Mouse (Mus musculus): ENCODE results near the gene 4931414P19Rik.
A peak's percentile ranks its signal among the peaks of the same experiment; 100 is the strongest.

DNA sequence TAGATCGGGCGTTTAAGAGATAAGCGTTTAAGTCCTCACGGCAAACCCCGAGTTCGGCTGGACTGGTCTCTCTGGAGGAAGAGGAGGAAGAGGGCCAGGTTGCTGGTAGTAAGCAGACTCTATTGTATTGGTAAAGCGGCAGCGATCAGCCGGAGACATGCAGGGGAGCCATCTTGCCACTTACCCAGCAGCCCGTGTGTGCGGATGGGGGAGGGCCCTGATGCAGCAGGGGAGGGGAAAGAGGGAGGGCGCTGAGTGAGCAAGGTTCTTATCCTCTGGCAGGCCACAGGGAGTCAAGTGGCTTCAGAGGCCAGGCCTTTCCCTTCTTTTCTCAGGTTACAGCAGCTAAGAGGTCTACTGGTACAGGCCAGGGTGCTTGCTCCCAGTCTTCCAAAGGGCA is 47.7 kb upstream of the 4931414P19Rik start:
- TF ChIP-seq ZC3H11A (IDR thresholded peaks at IDR 0.05; ENCODE audit: borderline replicate concordance, low read depth, low read length) = no peak
- TF ChIP-seq ZNF384 (IDR thresholded peaks at IDR 0.05; ENCODE audit: low read depth, low read length) = no peak
- TF ChIP-seq CHD2 (IDR thresholded peaks at IDR 0.05; ENCODE audit: low read depth, low read length) = no peak
- TF ChIP-seq MAFK (IDR thresholded peaks at IDR 0.05; ENCODE audit: insufficient read depth, low read depth, low read length) = 0 out of 2 replicates have a peak, but pooled peaks have one; percentile 14
- TF ChIP-seq HCFC1 (IDR thresholded peaks at IDR 0.05; ENCODE audit: borderline replicate concordance, insufficient read depth, low read length) = no peak
